Mouse (Mus musculus): ENCODE measurements around the gene Slc35d3.
A peak's percentile ranks its signal among the peaks of the same experiment; 100 is the strongest.

Gene Slc35d3

DNA sequence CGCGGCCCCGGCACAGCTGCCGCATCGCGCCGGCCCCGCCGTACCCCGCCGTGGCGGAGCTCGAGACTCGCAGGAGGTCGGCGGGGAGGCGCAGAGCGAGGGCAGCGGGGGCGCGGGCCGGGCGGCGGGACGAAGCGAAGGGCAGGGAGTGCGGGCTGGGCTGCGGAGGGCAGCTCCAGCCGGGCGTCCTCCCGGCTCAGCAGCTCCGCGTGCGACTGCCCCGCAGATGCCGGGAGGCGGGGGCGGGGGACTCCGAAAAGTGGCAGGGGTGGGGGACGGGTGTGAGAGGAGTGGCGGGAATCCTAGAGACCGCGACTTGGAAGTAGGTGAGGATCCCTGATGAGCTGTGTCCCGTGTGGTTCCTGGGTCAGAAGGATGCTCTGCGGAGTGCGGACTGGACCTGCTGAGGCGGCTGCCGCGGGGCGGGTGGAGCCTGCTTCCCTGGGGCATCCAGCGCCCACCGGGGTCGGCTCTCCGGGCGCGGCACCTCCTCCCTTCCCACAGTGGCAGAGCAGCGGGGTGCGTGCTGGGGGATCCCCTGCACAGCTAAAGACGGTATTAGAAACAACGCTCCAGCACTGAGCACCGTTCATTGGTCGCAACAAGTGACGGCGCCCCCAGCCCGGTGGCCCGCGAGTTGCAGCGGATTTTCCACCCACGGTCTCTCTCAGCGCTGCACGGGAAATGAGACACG is at the start of gene Slc35d3:
Gene Slc35d3, minus strand, starts transcription at position 462 of the 694 bp plus-strand sequence.
- DNase-seq (ENCODE audit: low spot score in 2 of 2): peak; percentile 20 to 44

DNA sequence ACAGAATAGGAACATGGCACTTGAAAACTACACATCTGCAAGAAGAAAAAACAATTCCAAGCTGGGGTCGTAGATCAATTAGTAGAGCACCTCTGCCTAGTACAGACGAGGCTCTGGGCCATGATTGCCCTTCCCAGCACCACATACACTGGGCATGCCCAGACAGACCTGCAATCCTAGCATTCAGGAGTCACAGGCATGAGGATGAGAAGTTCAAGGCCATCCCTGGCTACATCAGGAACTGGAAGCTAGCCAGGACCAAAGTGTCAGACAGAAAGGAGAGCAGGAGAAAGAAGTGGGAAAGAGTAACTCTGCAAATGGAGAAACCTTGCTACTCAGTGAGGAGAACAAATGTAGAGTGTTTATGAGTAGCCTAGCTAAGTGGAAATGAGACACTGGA is 48.9 kb upstream of the Slc35d3 start:
- DNase-seq (ENCODE audit: low spot score in 2 of 2): no peak

DNA sequence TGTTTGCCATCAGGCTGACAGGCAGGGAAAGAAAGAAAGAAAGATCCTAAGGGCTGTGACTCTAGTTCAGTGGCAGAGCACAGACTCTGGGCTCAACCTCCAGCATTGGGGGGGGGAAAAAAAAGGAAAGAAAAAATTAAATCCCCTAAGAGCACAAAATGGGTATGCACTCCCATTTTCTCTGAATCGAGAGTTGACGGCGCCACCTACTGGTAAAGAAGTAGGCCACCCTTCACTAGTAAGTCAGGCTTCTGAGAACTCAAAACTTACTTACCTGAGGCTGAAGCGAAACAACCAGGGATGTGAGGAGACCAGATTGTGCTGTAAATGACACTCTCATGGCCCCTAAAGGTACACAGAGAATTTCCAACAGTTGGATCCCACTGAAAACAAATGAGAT is 42.7 kb upstream of the Slc35d3 start:
- peak in 1 of 2 experiments; percentile 18 for DNase-seq (ENCODE audit: low spot score in 2 of 2)

DNA sequence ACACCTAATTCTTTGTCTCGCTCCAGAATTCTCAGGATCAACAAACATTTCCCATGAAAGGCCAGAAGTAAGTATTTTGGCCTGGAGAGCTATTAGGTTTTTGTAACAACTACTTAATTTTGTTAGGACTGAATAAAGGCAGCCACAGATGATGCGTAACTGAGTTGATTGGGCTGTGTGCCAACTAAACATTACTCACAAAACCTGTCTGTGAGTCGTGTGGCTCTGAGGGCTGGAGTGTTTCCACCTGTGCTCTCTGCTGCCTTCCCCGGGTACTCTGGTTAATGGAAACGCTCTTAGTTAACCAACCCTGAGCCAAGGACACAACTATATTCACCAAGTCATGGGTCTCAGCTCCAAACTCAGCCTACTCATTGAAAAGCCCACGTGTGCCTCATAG is 41.9 kb upstream of the Slc35d3 start:
- no peak for DNase-seq (ENCODE audit: low spot score in 2 of 2)

DNA sequence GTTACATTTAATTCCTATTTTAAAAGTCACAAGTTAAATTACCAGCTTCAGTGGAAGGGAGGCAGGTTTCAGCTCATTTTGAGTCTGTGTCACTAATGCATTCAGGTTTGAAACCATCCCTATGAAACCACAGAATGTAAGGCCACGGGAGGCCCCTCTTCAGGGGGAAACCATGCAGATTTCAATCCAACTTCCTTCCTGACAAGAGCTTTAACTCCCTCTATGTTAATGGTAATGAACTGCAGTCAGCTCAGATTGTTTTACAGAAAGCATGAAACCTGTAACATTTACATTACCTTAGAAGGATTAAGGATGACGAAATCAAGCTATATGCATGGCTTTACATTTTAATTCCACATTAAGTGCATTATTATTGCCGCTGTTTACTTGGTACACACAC is 40.4 kb upstream of the Slc35d3 start:
- no peak for DNase-seq (ENCODE audit: low spot score in 2 of 2)

DNA sequence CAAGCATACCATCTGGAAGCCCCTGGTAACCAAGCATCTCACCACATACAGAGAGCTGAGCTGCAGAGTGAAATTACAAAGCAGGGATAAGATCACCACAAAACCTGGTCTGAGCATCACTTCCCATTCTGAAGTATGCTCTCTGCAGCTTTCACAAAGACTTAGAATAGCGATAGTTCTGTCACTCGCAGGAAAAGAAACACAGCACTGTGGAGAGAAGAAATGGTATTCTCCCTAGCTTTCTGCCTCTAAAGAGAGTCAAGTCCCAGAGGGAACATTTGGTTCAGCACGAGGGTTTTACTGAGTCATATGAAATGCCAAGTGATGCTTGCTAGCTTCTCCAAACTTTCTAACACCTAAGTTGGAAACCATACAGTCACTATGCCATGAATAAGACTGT is 38.6 kb upstream of the Slc35d3 start:
- no peak for DNase-seq (ENCODE audit: low spot score in 2 of 2)

DNA sequence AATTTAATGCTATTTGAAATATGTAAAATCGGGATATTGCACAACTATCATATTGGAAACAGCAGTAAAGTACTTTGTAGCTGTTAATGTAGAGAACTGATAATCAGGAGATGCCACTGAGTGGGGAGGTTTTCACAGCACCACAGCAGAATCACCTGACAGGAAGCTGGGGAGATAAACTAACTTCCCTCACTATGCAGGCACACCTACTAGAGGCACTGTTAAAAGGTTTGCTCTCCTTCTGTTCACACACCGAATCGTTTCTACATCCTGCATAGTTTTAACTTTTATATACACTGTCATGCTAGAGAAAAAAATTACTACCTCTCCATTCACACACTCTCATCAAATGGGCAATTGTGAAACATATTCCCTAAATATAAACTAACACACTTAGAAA is 35.0 kb upstream of the Slc35d3 start:
- no peak for DNase-seq (ENCODE audit: low spot score in 2 of 2)

DNA sequence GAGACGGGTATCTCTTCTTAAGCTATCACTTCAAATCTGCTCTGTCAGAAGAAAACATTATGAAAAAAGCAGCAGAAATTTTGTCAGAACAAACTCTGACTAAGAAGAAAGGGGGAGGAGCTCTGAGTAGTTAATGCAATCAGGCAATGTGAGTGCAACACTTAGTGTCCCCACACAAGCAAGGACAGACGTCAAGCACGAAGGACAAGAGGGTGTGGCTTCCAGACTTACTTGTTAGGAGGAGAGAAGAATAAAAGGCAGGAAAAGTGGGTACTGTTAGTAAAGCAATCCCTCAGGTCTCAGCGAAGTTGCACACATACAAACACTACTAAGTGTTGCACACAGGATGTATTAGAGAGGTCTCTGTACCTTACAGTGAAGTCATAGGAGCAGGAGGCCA is 33.1 kb upstream of the Slc35d3 start:
- DNase-seq (ENCODE audit: low spot score in 2 of 2): no peak

DNA sequence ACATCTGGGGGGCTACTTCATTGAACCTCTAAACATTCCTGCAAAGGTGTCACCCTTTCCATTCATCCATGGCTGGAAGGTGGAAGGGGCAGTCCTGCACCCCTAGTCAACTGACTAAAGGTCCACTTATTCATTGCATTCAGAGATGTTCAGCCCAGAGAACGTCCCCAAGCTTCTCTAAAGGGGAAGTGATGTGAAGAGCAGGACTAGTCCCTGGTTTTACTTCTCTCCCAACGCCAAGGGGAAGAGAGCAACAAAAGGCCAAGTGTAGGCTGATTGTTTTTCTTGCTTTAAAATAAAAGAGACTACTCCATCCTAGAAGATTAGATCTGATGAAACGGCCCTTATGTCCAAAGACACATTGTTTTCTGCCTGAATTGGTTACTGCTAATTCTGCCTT is 29.2 kb upstream of the Slc35d3 start:
- DNase-seq (ENCODE audit: low spot score in 2 of 2): no peak

DNA sequence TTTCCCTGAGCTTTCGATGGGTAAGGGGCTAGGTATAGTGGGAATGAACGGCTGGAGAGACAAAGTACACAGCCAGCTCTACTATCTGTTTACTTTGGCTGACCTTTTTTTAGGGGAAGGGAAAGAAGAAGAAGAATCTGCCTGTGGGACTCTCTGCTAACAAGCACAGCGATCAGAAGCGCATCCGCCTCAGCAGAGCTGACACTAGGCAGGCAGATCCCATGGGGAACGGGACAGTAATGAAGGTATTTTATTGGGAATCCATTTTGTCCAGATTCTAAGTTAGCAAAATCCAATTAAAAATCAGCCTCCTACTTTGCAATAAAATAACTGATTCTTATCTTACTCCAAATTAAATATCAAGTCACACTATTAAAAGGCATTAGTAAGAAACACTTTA is 27.9 kb upstream of the Slc35d3 start:
- DNase-seq (ENCODE audit: low spot score in 2 of 2): no peak

DNA sequence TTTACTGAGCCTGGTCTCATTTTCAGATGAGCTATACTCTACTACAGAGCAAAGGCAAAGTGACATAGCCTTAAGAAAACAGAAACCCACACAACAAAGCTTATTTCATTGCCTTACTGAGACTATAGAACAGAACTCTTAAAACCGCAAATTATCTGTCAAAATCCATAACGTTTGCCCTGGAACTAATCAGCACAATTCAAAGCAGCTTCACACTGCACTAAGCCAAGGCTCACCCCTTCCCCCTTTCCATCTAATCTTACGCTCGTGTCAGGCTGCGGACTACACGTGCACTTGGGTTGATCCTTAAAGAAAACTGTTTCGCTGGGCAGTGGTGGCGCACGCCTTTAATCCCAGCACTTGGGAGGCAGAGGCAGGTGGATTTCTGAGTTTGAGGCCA is 26.4 kb upstream of the Slc35d3 start:
- DNase-seq (ENCODE audit: low spot score in 2 of 2): no peak

DNA sequence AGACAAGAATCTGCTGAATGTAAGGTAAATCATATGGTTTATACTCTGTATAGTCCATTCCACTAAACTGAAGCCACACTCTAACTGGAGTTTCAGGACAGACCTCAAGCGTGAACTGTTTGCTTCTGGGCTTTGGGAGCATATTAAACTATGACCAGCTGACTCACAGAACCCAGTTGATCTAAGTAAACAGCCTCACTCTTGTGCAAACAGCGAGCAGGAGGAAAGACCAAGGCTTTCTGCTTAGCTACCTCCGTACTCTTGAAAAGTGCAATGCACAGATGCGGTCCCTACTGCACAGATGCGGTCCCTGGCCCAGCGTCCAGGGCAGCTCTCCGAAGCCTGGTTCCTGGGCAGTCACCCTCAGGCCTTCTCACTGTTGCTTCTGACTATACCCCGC is 26.0 kb upstream of the Slc35d3 start:
- no peak for DNase-seq (ENCODE audit: low spot score in 2 of 2)

DNA sequence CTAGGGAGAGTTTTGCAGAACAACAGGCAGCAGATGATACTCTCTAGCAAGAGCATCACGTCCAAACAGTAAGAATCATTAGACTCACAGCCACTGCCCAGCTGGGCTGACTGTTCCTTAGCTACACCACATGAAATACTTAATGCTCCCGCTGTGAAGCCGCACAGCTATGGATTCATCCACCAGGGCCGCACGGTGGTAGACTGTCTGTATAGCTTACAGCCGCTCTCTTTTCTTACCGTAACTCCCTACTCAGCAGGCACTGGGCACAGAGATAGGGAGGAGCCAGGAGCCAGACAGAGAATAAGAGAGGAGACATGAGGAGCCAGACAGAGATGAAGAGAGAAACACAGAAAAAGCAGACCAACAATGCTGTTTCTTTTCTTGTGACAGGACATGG is 25.4 kb upstream of the Slc35d3 start:
- DNase-seq (ENCODE audit: low spot score in 2 of 2): no peak

DNA sequence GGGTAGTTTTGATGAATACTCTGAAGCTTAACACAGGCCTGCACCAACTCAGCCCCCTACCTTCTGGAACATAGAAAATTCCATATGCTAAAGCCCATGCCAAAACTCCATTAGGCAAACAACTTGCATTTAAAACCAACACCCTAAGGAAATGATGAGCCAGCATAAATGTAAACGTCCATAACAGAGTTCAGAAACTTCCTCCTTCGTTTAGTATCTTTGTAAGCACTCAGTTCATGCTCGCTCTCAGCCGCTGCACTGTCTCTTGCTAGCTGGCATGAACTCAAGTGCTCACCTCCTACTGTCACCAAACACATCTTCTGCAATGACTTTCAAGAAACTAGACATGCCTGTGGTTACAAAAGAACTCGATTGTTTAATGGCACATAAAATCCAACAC is 24.1 kb upstream of the Slc35d3 start:
- no peak for DNase-seq (ENCODE audit: low spot score in 2 of 2)

DNA sequence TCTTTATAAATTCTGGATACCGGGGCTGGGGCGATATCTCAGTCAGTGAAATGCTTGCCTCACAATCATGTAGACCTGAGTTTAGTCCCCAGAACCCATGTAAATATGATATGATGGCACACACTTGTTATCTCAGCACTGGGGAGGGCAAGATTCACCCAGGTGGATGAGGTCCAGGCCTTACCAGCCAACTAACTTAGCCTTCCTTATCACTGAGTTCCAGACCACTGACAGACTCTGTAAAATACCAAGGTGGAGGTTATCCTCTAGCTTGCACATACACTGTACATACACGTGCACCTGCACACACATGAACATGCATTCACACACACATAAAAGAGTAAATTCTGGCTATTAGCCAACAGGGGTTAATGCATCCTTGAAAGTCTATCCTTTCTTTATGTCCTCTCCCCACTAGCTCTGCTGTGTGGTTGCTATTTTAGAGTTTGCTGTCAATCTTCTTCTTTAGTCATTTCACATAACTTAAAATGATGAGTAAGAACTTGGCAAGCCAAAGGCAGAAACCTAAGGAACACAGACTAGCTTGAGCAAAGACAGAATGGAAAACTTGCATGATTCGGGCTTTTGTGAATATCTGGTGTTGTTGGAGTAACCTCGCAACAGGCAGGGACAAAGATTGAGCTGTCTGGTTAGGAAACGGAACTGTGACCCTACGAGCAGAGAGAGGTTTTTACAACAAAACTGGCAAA is 4.5 kb upstream of the Slc35d3 start:
- no peak for DNase-seq (ENCODE audit: low spot score in 2 of 2)

DNA sequence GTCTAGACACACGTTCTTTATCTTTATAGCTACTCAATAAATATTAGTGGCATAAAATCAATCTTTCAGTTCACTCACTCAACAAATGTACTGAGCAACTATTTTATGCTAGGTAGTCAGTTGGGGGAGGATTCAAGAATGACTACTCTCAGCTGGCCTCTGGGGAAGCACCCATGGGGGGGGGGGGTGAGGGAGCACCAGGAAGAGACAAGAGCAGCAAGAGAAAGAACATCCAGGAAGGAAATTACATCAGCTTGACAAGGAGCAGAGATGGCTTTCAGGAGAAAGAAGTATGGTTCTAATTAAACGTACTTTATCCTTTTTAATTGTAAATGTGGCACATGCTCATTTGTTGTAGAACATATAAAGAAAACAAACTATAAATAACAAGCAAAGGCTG is 2.4 kb upstream of the Slc35d3 start:
- no peak for DNase-seq (ENCODE audit: low spot score in 2 of 2)

DNA sequence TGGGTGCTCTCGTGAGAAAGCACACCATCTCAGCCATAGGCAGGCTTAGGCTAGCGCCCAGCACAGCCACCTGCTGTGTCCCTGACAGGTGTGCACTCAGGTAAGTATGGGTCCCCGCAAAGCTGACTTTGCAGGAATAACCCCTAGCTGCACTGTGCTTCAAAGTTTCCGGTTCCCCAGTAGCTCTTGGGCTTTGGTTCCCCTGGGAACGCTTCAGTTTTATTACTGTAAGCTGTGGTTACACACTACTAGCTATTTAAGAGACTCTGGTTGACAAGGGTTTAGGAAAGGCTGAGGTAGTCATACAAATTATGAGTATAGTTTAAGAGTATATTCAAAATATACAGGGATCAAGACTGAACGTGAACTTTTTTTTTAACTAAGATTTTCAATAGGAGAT is 1.5 kb upstream of the Slc35d3 start:
- DNase-seq (ENCODE audit: low spot score in 2 of 2): no peak

DNA sequence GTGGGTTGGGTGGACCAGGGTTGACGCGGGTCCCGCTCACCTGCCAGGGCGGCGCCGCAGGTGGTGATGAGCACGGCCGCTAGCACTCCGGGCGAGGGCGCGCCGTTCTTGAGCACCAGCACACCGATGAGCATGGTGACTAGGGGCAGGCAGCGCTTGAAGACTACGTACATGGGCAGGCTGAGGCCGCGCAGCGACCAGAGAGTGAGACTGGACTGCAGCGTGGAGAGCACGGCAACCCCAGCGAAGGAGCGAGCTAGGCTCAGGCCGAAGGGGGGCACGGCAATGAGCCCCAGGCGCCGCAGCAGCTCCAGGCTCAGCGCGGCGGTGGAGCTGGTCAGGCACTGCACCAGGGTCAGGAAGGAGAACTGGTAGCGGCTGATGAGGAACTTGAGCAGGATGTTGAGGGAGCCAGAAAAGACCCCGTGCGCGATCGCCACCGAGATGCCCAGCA is 688 bp downstream of the Slc35d3 start:
- DNase-seq (ENCODE audit: low spot score in 2 of 2): no peak

DNA sequence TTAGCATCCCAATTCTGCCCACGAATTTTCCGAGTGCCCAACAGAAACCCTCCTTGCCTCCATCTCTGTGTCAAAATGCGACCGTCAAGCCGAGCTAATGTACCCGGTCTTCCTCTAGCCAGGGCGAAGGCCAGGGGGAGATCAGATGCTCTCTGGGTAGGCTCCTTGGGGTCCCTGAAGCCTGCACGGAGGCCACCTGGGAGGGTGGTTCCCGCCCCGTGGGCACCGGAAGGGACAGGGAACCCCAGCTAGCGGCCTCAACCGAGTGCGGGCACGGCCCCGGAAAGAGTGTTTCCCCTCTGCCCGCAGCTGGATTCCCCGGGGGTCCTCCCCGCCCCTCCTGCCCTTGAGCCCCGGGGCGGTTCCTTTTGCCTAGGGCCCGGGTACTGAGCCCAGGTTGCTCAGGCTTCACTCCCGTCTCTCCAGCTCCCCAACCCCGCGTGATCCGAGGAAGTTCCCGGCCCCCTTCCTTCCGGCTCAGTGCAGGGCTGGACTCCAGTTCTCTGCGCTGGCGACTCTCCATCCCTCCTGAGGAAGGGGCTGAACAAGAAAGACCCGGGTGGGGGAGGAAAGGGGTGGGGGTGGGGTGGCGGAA is 1.4 kb downstream of the Slc35d3 start:
- DNase-seq (ENCODE audit: low spot score in 2 of 2): no peak

DNA sequence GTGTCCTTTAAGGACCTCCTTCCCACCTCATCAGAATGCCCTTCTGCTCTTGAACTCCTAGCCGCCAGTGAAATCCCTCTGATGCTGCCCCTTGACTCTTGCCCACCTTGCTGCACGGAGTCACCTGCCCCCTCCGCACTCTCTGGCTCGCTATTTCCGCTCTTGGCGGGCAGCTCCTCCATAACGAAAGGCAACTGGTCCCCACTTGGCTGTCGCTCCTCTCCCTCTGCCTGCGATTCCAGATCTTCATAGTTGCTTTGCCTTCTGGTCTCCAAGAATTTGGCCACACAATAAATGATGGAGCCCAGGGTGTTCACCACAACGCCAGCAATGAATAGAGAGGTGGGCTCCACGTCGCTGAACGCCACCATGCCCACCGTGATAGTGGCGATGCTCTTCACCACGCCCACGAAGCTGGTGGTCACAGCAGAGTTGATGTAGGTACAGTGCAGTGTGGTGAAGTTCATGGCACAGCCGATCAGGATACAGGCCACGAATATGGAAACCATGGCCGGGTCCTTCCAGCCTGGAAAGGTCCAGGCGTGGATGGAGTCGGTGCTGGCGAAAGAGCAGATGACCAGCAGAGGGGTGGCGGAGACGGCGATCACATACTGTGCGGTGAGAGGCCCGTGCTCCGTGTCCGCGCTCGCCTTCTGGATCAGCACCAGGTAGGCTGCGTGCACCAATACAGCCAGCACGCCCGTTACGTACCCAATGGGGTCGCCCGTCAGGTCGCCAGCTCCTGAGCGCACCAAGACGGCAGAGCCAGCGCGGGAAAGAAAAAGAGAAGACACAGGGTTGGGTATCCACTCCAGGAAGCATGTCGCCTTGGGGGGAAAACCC is 2.1 kb downstream of the Slc35d3 start:
- no peak for DNase-seq (ENCODE audit: low spot score in 2 of 2)

DNA sequence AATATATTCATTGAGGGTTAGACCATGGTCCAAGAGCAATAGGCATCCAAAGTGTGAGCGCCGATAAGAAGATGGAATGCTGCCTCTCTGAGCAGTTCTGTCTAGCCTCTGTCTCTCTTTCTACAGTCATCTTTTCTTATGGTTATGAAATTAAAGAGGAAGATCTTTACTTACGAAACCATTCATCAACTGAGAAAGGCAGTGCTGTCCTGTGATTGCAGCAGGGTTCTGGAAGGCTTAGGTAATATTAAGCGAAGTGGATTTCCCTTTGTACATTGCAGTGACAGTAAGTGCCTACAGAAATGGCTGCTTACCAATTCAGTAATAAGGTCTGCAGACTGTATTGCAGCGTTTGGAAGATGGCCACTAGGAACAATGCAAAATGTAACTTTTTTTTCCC is 11.4 kb downstream of the Slc35d3 start:
- no peak for DNase-seq (ENCODE audit: low spot score in 2 of 2)

Measured in frontal cortex, postnatal 14 days (tissue).